Mouse (Mus musculus) CH12.LX (cell line): ENCODE measurements at regions not wholly inside any gene's neighbourhood (a gene's known extent, or its start where the extent isn't known, plus 50 kb on each side); places are given as distances from the start of the nearest gene placed in this dataset.

Source experiments
- DNase-seq: peaks from one replicate; pipeline ENCODE4 v3.0.0-alpha.2; 2013; ENCODE audit errors: extremely low read depth
- H3K27ac ChIP-seq: 2 replicates; pipeline ENCODE4 v1.5.1; 2012; ENCODE audit warnings: low read depth, mild to moderate bottlenecking, control low read depth, moderate library complexity; ENCODE audit not compliant: insufficient read depth
- H3K27me3 ChIP-seq: replicated peaks from 2 replicates; pipeline ENCODE3; 2012; ENCODE audit warnings: inconsistent platforms
- H3K36me3 ChIP-seq, 2 experiments: replicated peaks in 1 of 2; 2 replicates each; pipeline versions ENCODE3 to v1.6.1; 2012; ENCODE audit warnings: inconsistent platforms in 1 of 2, low read length in 1 of 2, mild to moderate bottlenecking in 1 of 2, mixed read lengths in 1 of 2, moderate library complexity in 1 of 2; ENCODE audit not compliant: control insufficient read depth in 1 of 2, insufficient read depth in 1 of 2
- H3K4me1 ChIP-seq, 2 experiments: 2 replicates each; pipeline ENCODE4 v1.6.1; 2012; ENCODE audit warnings: inconsistent platforms in 1 of 2, moderate library complexity in 1 of 2; ENCODE audit not compliant: insufficient read depth in 2 of 2, control insufficient read depth in 1 of 2
- H3K4me2 ChIP-seq: 2 replicates; pipeline ENCODE4 v1.6.1; 2012; ENCODE audit warnings: low read depth, mild to moderate bottlenecking, control low read depth; ENCODE audit not compliant: poor library complexity, insufficient read depth, severe bottlenecking
- H3K4me3 ChIP-seq, 3 experiments: fragments of 150-350 bp in 1 of 3; sonication (generic) in 1 of 3; replicated peaks in 1 of 3; 2 replicates each; pipeline versions ENCODE3 to v1.5.1; 2011 to 2012; ENCODE audit warnings: low read depth in 2 of 3, low read length in 2 of 3, mild to moderate bottlenecking in 2 of 3, moderate library complexity in 2 of 3, control low read depth in 1 of 3, improper control_type of control experiment in 1 of 3, inconsistent platforms in 1 of 3, mixed read lengths in 1 of 3; ENCODE audit not compliant: poor library complexity in 1 of 3
- H3K79me2 ChIP-seq: replicated peaks from 2 replicates; pipeline ENCODE4 v1.6.1; 2012; ENCODE audit warnings: mild to moderate bottlenecking, moderate library complexity; ENCODE audit not compliant: control insufficient read depth, poor library complexity, insufficient read depth, severe bottlenecking; ENCODE audit errors: extremely low read depth
- H3K9ac ChIP-seq: 2 replicates; pipeline ENCODE4 v1.6.1; 2012; ENCODE audit warnings: low read depth, mild to moderate bottlenecking, control low read depth, moderate library complexity; ENCODE audit not compliant: insufficient read depth
- H3K9me3 ChIP-seq: replicated peaks from 2 replicates; pipeline ENCODE3; 2012; ENCODE audit warnings: low read length, inconsistent platforms, mixed read lengths
- BHLHE40 ChIP-seq: IDR thresholded peaks from 2 replicates; pipeline ENCODE4 v1.6.1; 2011; ENCODE audit warnings: mild to moderate bottlenecking, low read depth, low read length, improper control_type of control experiment
- E2F4 ChIP-seq: IDR thresholded peaks from 2 replicates; pipeline ENCODE4 v1.6.1; 2011; ENCODE audit warnings: low read depth, low read length, improper control_type of control experiment; ENCODE audit not compliant: insufficient replicate concordance
- EP300 ChIP-seq: IDR thresholded peaks from 2 replicates; pipeline ENCODE4 v1.6.1; 2011; ENCODE audit warnings: low read length, improper control_type of control experiment
- GABPA ChIP-seq: IDR thresholded peaks from 2 replicates; pipeline ENCODE4 v1.6.1; 2012; ENCODE audit warnings: low read depth, low read length, improper control_type of control experiment, inconsistent platforms; ENCODE audit not compliant: insufficient replicate concordance
- HCFC1 ChIP-seq: IDR thresholded peaks from 2 replicates; pipeline ENCODE4 v1.6.1; 2012; ENCODE audit warnings: low read depth, mild to moderate bottlenecking, inconsistent platforms, low read length, improper control_type of control experiment
- IRF4 ChIP-seq: IDR thresholded peaks from 2 replicates; pipeline ENCODE4 v1.6.1; 2014; ENCODE audit warnings: low read depth, mild to moderate bottlenecking, inconsistent platforms, low read length, improper control_type of control experiment
- KAT2A ChIP-seq: IDR thresholded peaks from 2 replicates; pipeline ENCODE4 v1.6.1; 2012; ENCODE audit warnings: low read length, improper control_type of control experiment, inconsistent platforms; ENCODE audit not compliant: insufficient replicate concordance
- MAX ChIP-seq: IDR thresholded peaks from 2 replicates; pipeline ENCODE4 v1.6.1; 2011; ENCODE audit warnings: low read length, improper control_type of control experiment
- MXI1 ChIP-seq: IDR thresholded peaks from 2 replicates; pipeline ENCODE4 v1.6.1; 2011; ENCODE audit warnings: mild to moderate bottlenecking, low read depth, low read length, improper control_type of control experiment
- MYC ChIP-seq: IDR thresholded peaks from 2 replicates; pipeline ENCODE4 v1.6.1; 2011; ENCODE audit warnings: low read depth, mild to moderate bottlenecking, improper control_type of control experiment, low read length
- NELFE ChIP-seq: IDR thresholded peaks from 2 replicates; pipeline ENCODE4 v1.6.1; 2011; ENCODE audit warnings: low read depth, low read length, improper control_type of control experiment
- PAX5 ChIP-seq: IDR thresholded peaks from 2 replicates; pipeline ENCODE4 v1.6.1; 2012; ENCODE audit warnings: low read length, inconsistent platforms, mixed read lengths
- RCOR1 ChIP-seq: conservative IDR thresholded peaks from 2 replicates; pipeline ENCODE4 v1.6.1; 2012; ENCODE audit warnings: low read depth, mild to moderate bottlenecking, inconsistent platforms, low read length, improper control_type of control experiment
- SMC3 ChIP-seq: IDR thresholded peaks from 2 replicates; pipeline ENCODE4 v1.6.1; 2011; ENCODE audit warnings: low read depth, low read length, improper control_type of control experiment
- TBP ChIP-seq: conservative IDR thresholded peaks from 2 replicates; pipeline ENCODE4 v1.6.1; 2011; ENCODE audit warnings: low read depth, low read length, improper control_type of control experiment
- USF1 ChIP-seq: IDR thresholded peaks from 2 replicates; pipeline ENCODE4 v1.6.1; 2014; ENCODE audit warnings: low read depth, mild to moderate bottlenecking, inconsistent platforms, low read length, improper control_type of control experiment
- ZC3H11A ChIP-seq: IDR thresholded peaks from 2 replicates; pipeline ENCODE4 v1.6.1; 2012; ENCODE audit warnings: low read depth, mild to moderate bottlenecking, inconsistent platforms, low read length, improper control_type of control experiment
- ZKSCAN1 ChIP-seq: IDR thresholded peaks from 2 replicates; pipeline ENCODE4 v1.6.1; 2012; ENCODE audit warnings: low read depth, inconsistent platforms, low read length, improper control_type of control experiment, borderline replicate concordance
- ZMIZ1 ChIP-seq: IDR thresholded peaks from 2 replicates; pipeline ENCODE4 v1.6.1; 2012; ENCODE audit warnings: low read depth, mild to moderate bottlenecking, inconsistent platforms, low read length, improper control_type of control experiment
- dilution Hi-C: fragments of 300-500 bp; cut with MboI; formaldehyde crosslinking; loops from 2 replicates; pipeline ENCODE4 v1.14.3; 2020; ENCODE audit warnings: low sequenced_read_pairs; ENCODE audit not compliant: extremely low pct_unique_long_range_greater_than_20kb, extremely low pct_ligation_motif_present
- in situ Hi-C: fragments of 300-500 bp; cut with MboI; formaldehyde crosslinking; loops from 3 replicates; pipeline ENCODE4 v1.14.3; 2019; ENCODE audit warnings: low sequenced_read_pairs, low pct_ligation_motif_present, low pct_unique_long_range_greater_than_20kb, mixed read lengths

GRCm38 (mm10) chr9:46778769-46779168, 219.8 kb upstream of the Gm4791 start:
- no peaks in the 10 kb centered on the region for H3K36me3 ChIP-seq
- H3K4me2 ChIP-seq = no peak overlapping the region
- H3K4me3 ChIP-seq = no peak overlapping the region
- H3K27ac ChIP-seq = no peak overlapping the region
- in situ Hi-C loops = no loop called here
- no peak for TF ChIP-seq SMC3
- H3K9ac ChIP-seq = no peak overlapping the region
- no peak for DNase-seq
- dilution Hi-C loops = no loop called here
- no peaks in the 10 kb centered on the region for H3K27me3 ChIP-seq
- no peaks in the 10 kb centered on the region for H3K4me1 ChIP-seq
- peaks cover 89% of the 10 kb centered on the region for H3K9me3 ChIP-seq
- H3K79me2 ChIP-seq = no peaks in the 10 kb centered on the region

DNA sequence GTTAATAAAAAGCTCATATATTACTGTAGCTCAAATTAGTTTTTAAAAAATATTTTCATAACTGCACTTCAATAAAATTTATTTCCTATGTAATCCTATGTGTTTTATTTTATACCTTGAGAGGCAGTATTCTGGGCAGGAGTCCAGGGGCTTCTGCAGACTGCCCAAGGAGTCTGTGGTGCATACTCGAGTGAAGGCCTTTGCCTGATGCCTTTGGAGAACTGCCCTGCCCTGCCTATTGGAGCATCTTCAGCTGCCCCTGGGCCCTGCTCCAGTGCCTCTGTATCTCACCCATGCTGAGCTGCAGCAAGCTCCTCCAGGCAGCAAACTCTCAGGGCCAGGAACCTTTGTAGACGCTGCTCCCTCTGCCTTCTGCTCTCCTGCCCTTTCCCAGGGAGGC, 223.7 kb upstream of the Gm4791 start:
- H3K36me3 ChIP-seq = no peaks in the 10 kb centered on the region
- in situ Hi-C loops (no loop called here), dilution Hi-C loops (no loop called here)
- no peak overlapping the region for H3K27ac ChIP-seq
- DNase-seq = no peak
- no peak overlapping the region for H3K4me2 ChIP-seq
- H3K9ac ChIP-seq = no peak overlapping the region
- peaks cover 76% of the 10 kb centered on the region for H3K9me3 ChIP-seq
- no peaks in the 10 kb centered on the region for H3K4me1 ChIP-seq
- no peaks in the 10 kb centered on the region for H3K27me3 ChIP-seq
- no peaks in the 10 kb centered on the region for H3K79me2 ChIP-seq
- H3K4me3 ChIP-seq = no peak overlapping the region
- TF ChIP-seq USF1 (no peak), MAX (no peak), MYC (no peak), MXI1 (no peak), TBP (no peak), RCOR1 (no peak), PAX5 (no peak), NELFE (no peak), IRF4 (no peak), EP300 (no peak), E2F4 (no peak), ZMIZ1 (no peak), ZKSCAN1 (no peak), HCFC1 (no peak), ZC3H11A (no peak), SMC3 (no peak), BHLHE40 (no peak), KAT2A (no peak), GABPA (no peak)
